Mouse (Mus musculus): ENCODE measurements around the gene Fam234b.

- TF ChIP-seq CTCF (IDR thresholded peaks at IDR 0.05; ENCODE audit: control insufficient read depth, insufficient read depth, insufficient read length) = no peak
- TF ChIP-seq MAX (IDR thresholded peaks at IDR 0.05) = no peak
- TF ChIP-seq USF1 (IDR thresholded peaks at IDR 0.05; ENCODE audit: low read depth) = no peak
Measured at GRCm38 (mm10) chr6:135247861-135248260, 50.1 kb downstream of the Fam234b start.
